Mouse (Mus musculus): ENCODE results near the gene Tspan5.

Tspan5 gene

GRCm38 (mm10) chr3:138773871-138774606 is 32.0 kb downstream of the Tspan5 start:
- no peak for DNase-seq

GRCm38 (mm10) chr3:138774607-138774943 is 32.6 kb downstream of the Tspan5 start:
- no peak for DNase-seq

GRCm38 (mm10) chr3:138775926-138776715 is 34.1 kb downstream of the Tspan5 start:
- no peak for DNase-seq

GRCm38 (mm10) chr3:138781492-138781891 is 39.5 kb downstream of the Tspan5 start:
- DNase-seq: no peak

- no peak for DNase-seq
Observed at GRCm38 (mm10) chr3:138783859-138784640, 42.1 kb downstream of the Tspan5 start.

GRCm38 (mm10) chr3:138784641-138785025 is 42.6 kb downstream of the Tspan5 start:
- DNase-seq: no peak

- no peak for DNase-seq
Observed at GRCm38 (mm10) chr3:138787758-138788488, 45.9 kb downstream of the Tspan5 start.

GRCm38 (mm10) chr3:138788489-138788850 is 46.5 kb downstream of the Tspan5 start:
- DNase-seq: no peak

- no peak for DNase-seq
Observed at GRCm38 (mm10) chr3:138789275-138789674, 47.3 kb downstream of the Tspan5 start.

- no peak for DNase-seq
Observed at GRCm38 (mm10) chr3:138794533-138794932, 52.5 kb downstream of the Tspan5 start.

- DNase-seq: no peak
Observed at GRCm38 (mm10) chr3:138795951-138796350, 54.0 kb downstream of the Tspan5 start.

- DNase-seq: no peak
Observed at GRCm38 (mm10) chr3:138796583-138796982, 54.6 kb downstream of the Tspan5 start.

GRCm38 (mm10) chr3:138800664-138801411 is 58.8 kb downstream of the Tspan5 start:
- no peak for DNase-seq

GRCm38 (mm10) chr3:138801661-138802060 is 59.7 kb downstream of the Tspan5 start:
- no peak for DNase-seq

GRCm38 (mm10) chr3:138802722-138803443 is 60.9 kb downstream of the Tspan5 start:
- no peak for DNase-seq

GRCm38 (mm10) chr3:138803444-138804085 is 61.6 kb downstream of the Tspan5 start:
- DNase-seq: no peak

- DNase-seq: no peak
Observed at GRCm38 (mm10) chr3:138804104-138805048, 62.4 kb downstream of the Tspan5 start.

- DNase-seq: no peak
Observed at GRCm38 (mm10) chr3:138807795-138808194, 65.8 kb downstream of the Tspan5 start.

- DNase-seq: no peak
Observed at GRCm38 (mm10) chr3:138809509-138809908, 67.5 kb downstream of the Tspan5 start.

GRCm38 (mm10) chr3:138812565-138812964 is 70.6 kb downstream of the Tspan5 start:
- DNase-seq: no peak

Data from thymus, adult 18-20 months (tissue).